Mouse (Mus musculus) C2C12 (cell line): ENCODE data around the gene Actl10. TPM values are rescaled to one million over a fixed set of nuclear protein-coding genes. Genes with fewer than 3 reads are reported as not detected.

ENCODE experiments used
- H3K27me3 ChIP-seq: one replicate; pipeline ENCODE4 v1.6.1; 2011; ENCODE audit not compliant: control insufficient read depth, insufficient read depth, insufficient read length
- H3K36me3 ChIP-seq: one replicate; pipeline ENCODE4 v1.6.1; 2011; ENCODE audit not compliant: control insufficient read depth, insufficient read depth
- H3K4me3 ChIP-seq: one replicate; pipeline ENCODE4 v1.5.1; 2011; ENCODE audit warnings: mild to moderate bottlenecking, control low read depth; ENCODE audit not compliant: poor library complexity, insufficient read depth, severe bottlenecking
- H3K79me2 ChIP-seq: one replicate; pipeline ENCODE4 v1.6.1; 2011; ENCODE audit not compliant: control insufficient read depth, insufficient read depth
- H3K79me3 ChIP-seq: one replicate; pipeline ENCODE4 v1.6.1; 2011; ENCODE audit warnings: low read depth, control low read depth
- H3ac ChIP-seq: one replicate; pipeline ENCODE3; 2011; ENCODE audit warnings: low read depth; ENCODE audit not compliant: control insufficient read depth, insufficient read length
- CEBPB ChIP-seq: IDR thresholded peaks from one replicate; pipeline ENCODE4 v1.6.1; 2011; ENCODE audit warnings: low read depth, mild to moderate bottlenecking, control low read depth, moderate library complexity
- CTCF ChIP-seq: IDR thresholded peaks from one replicate; pipeline ENCODE4 v1.5.1; 2011; ENCODE audit not compliant: control insufficient read depth, insufficient read depth, insufficient read length
- FOSL1 ChIP-seq: IDR thresholded peaks from one replicate; pipeline ENCODE4 v1.8.0; 2011; ENCODE audit warnings: mild to moderate bottlenecking, low read length; ENCODE audit not compliant: poor library complexity, insufficient read depth, severe bottlenecking
- MAX ChIP-seq: IDR thresholded peaks from one replicate; pipeline ENCODE4 v1.6.1; 2011; ENCODE audit warnings: mild to moderate bottlenecking, control low read depth
- MYOD1 ChIP-seq: IDR thresholded peaks from one replicate; pipeline ENCODE4 v1.6.1; 2011; ENCODE audit warnings: low read depth; ENCODE audit not compliant: control insufficient read depth, insufficient read length
- MYOG ChIP-seq: IDR thresholded peaks from one replicate; pipeline ENCODE4 v1.6.1; 2011; ENCODE audit not compliant: control insufficient read depth, insufficient read length; ENCODE audit errors: extremely low read depth
- USF1 ChIP-seq: IDR thresholded peaks from one replicate; pipeline ENCODE4 v1.6.1; 2011; ENCODE audit warnings: low read depth, mild to moderate bottlenecking, control low read depth, moderate library complexity
- polyA plus RNA-seq: library from polyadenylated mRNA; unstranded; fragments of >200 nt; fragmentation: generic; extraction: Trizol; gene quantifications from one replicate; pipeline ENCODE4 v1.2.1, GENCODE M21; 2012; ENCODE audit warnings: missing spikeins

Actl10 gene
- polyA plus RNA-seq, 1 experiment = 0.33 TPM

DNA sequence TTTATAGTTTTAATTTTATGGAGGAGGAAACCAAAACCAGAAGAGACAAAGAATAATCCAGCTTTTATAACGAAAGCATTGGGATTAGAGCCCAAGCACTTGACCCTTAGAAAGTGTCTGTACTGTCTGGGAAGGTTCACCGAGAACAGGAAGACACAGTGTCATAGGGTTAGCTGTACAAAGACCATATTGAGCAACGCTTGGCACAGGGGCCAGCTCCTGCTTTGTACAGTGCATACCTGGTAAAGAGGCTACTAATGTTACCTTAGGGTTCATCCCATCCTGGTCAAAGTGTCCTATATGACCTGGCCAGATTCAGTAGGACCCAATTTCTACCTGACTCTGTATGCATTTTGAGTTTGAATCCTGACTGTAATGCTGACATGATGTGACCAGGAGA, 49.7 kb downstream of the Actl10 start:
- Histone ChIP-seq H3K79me3 (no peaks in the 10 kb centered on the region), H3K36me3 (no peaks in the 10 kb centered on the region), H3K79me2 (no peaks in the 10 kb centered on the region), H3K27me3 (no peaks in the 10 kb centered on the region), H3K4me3 (no peak overlapping the region), H3ac (no peak overlapping the region)
- TF ChIP-seq FOSL1 (no peak), CTCF (no peak), MAX (no peak), MYOG (no peak), MYOD1 (no peak), USF1 (no peak), CEBPB (no peak)

Other genes starting within 250 kb of the Actl10 start
- gene Bpifb9b, start 244.5 kb upstream of the Actl10 start, polyA plus RNA-seq = not detected
- gene Cdk5rap1, start 178.8 kb upstream of the Actl10 start, polyA plus RNA-seq = 9.8 TPM
- 28.5 TPM for gene Snta1, start 143.7 kb upstream of the Actl10 start, polyA plus RNA-seq
- gene Cbfa2t2, start 115.3 kb upstream of the Actl10 start, polyA plus RNA-seq = 8.5 TPM
- 6.8 TPM for gene 1700003F12Rik, start 4.7 kb upstream of the Actl10 start, polyA plus RNA-seq
- 0.46 TPM for gene Necab3, start 7.1 kb downstream of the Actl10 start, polyA plus RNA-seq
- gene E2f1, start 18.1 kb downstream of the Actl10 start, polyA plus RNA-seq = 33.3 TPM
- gene Pxmp4, start 51.9 kb downstream of the Actl10 start, polyA plus RNA-seq = 6.4 TPM
- 2.6 TPM for gene Zfp341, start 61.5 kb downstream of the Actl10 start, polyA plus RNA-seq
- 0.08 TPM for gene 4930519P11Rik, start 61.7 kb downstream of the Actl10 start, polyA plus RNA-seq
- gene Chmp4b, start 99.9 kb downstream of the Actl10 start, polyA plus RNA-seq = 123 TPM
- not detected for gene Gm14214, start 218.3 kb downstream of the Actl10 start, polyA plus RNA-seq
- 358 TPM for gene Raly, start 239.3 kb downstream of the Actl10 start, polyA plus RNA-seq
- not detected for gene a, start 239.6 kb downstream of the Actl10 start, polyA plus RNA-seq